Mouse (Mus musculus): ENCODE results near the gene Etl4. TPM values are rescaled to one million over a fixed set of nuclear protein-coding genes. Genes with fewer than 3 reads are reported as not detected.

Etl4 gene
- polyA plus RNA-seq, 1 experiment from 2014 or later, result 33.4 TPM

DNA sequence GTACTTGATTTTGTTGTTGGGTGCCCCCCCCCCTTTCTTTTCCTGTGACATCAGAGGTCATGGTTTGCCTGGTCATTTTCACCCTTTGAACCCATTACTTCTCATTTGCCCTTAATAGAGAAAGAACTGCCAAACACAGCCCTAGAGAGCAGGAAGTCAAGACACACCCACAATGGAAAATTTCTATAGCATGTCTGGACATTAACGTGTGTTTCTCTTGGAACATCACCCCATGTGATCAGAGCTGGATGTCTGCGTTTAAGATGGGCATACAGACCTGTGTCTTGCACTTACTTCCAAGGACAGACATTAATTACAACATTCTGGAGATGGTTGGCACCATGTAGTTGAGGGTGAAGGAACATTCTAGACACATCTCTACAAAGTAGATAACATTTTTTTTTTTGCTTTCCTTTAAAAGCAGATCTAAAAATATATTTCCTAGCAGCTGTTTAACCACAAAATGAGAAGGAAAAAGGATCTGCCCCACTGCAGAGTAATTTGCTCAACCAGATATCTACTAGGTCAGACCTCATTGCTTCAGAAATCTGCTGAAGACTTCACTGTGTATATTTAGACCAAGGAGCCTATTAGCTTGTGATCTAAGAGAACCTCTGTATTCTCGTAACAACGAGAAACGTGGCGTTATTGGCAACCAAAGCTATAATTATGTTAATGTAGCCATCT lies 818.3 kb downstream of the Etl4 start:
- no peaks in the 10 kb centered on the region for H3K36me3 ChIP-seq (ENCODE audit: insufficient read depth)
- H3K4me2 ChIP-seq, result no peak overlapping the region
- no peaks in the 10 kb centered on the region for H3K27me3 ChIP-seq (ENCODE audit: insufficient read depth, low read length)
- H3K9me3 ChIP-seq (ENCODE audit: low read depth, low read length), result no peaks in the 10 kb centered on the region
- TF ChIP-seq CTCF (IDR thresholded peaks at IDR 0.05; ENCODE audit: low read depth), result no peak
- ATAC-seq (ENCODE audit: insufficient read depth) (no peak), DNase-seq (no peak)
- WGBS, result 82% methylated on average over 6 of the region's 6 CpGs
- H3K9ac ChIP-seq, result no peak overlapping the region
- no peak overlapping the region for H3K27ac ChIP-seq (ENCODE audit: low read depth)
- H3K4me3 ChIP-seq (ENCODE audit: low read depth, low read length), result no peak overlapping the region
- H3K4me1 ChIP-seq (ENCODE audit: insufficient read depth), result no peaks in the 10 kb centered on the region

DNA sequence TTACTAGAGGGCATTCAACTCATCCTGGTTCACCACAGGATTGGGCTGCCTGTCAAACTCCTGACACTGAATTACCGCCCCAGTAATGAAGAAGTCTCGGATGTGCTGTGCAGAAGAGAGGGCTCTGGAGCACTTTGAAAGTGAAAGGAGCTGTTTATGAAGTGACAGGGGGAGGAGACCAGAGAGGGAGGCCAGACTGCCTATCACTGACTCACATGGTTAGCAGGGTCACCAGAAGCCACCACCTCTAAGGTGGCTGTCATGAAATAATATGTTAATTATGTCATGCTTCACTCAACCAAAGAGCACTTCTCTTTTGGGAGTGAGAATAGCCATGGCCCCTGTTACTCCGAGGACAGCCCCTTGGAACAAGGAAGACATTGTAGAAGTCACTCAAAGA lies 825.9 kb downstream of the Etl4 start:
- no peak overlapping the region for H3K9ac ChIP-seq
- H3K9me3 ChIP-seq (ENCODE audit: low read depth, low read length), result no peaks in the 10 kb centered on the region
- H3K36me3 ChIP-seq (ENCODE audit: insufficient read depth), result no peaks in the 10 kb centered on the region
- no peaks in the 10 kb centered on the region for H3K4me1 ChIP-seq (ENCODE audit: insufficient read depth)
- no peak overlapping the region for H3K4me3 ChIP-seq (ENCODE audit: low read depth, low read length)
- 49% methylated on average over 3 of the region's 3 CpGs for WGBS
- no peaks in the 10 kb centered on the region for H3K27me3 ChIP-seq (ENCODE audit: insufficient read depth, low read length)
- no peak for TF ChIP-seq CTCF (IDR thresholded peaks at IDR 0.05; ENCODE audit: low read depth)
- no peak for DNase-seq
- peak; percentile 52; the same call in 1 of the 2 replicates for ATAC-seq (ENCODE audit: insufficient read depth)
- no peak overlapping the region for H3K27ac ChIP-seq (ENCODE audit: low read depth)
- no peak overlapping the region for H3K4me2 ChIP-seq

DNA sequence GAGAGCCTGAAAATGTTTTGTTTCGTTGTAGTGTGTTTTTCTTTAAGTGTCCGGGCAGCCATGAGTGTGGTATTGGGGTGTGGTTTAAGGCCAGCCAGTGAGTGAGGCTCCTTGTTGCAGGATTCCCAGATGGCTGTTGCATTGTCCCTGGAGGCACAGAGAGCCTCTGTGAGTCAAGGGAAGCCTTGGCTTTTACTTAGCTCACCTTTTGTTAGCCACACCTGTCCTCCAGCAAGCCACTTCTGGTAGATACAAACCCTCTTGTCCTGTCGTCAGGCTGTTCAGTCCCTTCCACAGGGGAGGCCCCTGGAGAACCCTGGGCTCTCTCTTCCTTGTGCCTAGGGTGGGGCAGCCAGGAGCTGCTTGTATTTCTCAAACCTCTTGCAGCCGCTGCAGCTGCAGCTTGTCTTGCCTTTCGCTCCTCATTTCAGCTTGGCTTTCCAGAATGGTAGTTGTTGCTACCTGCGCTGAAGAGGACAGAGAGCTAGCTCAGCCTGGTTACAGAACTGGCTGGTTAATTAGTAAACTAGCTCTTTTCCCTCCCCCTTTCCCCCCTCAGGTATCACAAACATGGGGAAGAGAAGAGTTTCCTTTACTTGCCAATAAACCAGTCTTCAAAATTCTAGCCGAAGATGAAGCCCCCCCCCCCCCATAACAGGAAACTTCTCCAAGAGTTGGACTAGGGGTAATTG lies 826.9 kb downstream of the Etl4 start:
- Histone ChIP-seq H3K27me3 (ENCODE audit: insufficient read depth, low read length) (no peaks in the 10 kb centered on the region), H3K4me2 (0 out of 2 replicates have a peak overlapping the region, but pooled peaks have one; percentile 8), H3K9ac (no peak overlapping the region), H3K27ac (ENCODE audit: low read depth) (no peak overlapping the region), H3K36me3 (ENCODE audit: insufficient read depth) (no peaks in the 10 kb centered on the region), H3K9me3 (ENCODE audit: low read depth, low read length) (no peaks in the 10 kb centered on the region), H3K4me1 (ENCODE audit: insufficient read depth) (no peaks in the 10 kb centered on the region), H3K4me3 (ENCODE audit: low read depth, low read length) (no peak overlapping the region)
- no peak for TF ChIP-seq CTCF (IDR thresholded peaks at IDR 0.05; ENCODE audit: low read depth)
- DNase-seq, result no peak
- no peak; the same call in 1 of the 2 replicates for ATAC-seq (ENCODE audit: insufficient read depth)
- WGBS, result 52% methylated on average over 7 of the region's 7 CpGs

DNA sequence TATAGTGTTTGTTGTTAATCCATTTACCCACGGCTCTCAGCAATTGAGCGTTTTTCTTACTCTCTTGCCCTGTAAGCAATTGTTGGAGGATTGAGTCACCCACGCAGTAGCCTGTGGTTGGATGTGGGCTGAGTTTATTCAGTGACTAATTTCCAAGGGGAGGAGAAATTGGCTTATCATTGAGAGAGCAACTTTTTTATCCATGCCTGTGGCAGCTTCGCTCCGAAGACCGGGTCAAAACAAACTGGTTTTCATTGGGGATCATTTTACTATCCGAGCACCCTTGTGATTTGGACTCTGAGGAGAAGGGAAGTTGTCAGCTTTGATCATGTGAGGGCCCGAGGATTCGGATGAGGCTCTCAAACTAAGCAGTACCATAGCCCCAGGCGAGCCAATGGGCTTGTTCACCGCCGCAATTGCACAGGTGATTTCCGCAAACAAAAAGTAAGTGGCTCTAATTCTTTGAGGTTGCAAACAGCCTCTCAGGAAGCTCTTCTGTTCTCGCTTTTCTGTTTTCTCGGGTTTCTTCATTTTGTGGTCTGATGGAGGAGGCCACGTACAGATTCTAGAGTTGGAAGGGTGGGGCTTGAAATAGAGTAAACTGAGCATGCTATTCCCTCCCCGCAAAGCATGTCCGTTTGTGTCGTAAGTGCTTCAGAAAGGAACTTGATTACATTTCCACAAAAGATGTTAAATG lies 827.7 kb downstream of the Etl4 start:
- no peak for DNase-seq
- no peak overlapping the region for H3K4me3 ChIP-seq (ENCODE audit: low read depth, low read length)
- H3K4me1 ChIP-seq (ENCODE audit: insufficient read depth), result no peaks in the 10 kb centered on the region

DNA sequence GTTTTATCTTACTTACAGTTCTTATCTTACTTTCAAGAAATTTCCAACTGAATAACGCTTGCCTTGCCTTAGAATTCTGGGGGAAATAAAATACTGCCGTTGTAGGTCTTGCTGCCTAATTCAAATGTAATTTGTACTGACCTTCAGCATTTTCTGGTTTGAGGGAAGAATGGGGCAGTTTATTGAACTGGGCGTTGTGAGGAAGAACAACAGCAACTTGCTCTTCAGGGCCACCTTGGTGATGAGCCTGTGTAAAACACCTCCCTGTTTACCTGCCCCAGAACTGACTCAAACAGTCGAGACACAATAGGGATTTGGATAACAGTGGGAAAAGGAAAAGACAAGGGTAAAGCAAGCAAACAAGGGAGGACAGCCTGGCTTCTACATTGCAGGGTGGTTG lies 828.3 kb downstream of the Etl4 start:
- ATAC-seq (ENCODE audit: insufficient read depth) (no peak), DNase-seq (no peak)
- 32% methylated on average over 4 of the region's 4 CpGs for WGBS
- no peaks in the 10 kb centered on the region for H3K9me3 ChIP-seq (ENCODE audit: low read depth, low read length)
- H3K4me3 ChIP-seq (ENCODE audit: low read depth, low read length), result no peak overlapping the region
- H3K4me2 ChIP-seq, result no peak overlapping the region
- no peak overlapping the region for H3K9ac ChIP-seq
- no peak for TF ChIP-seq CTCF (IDR thresholded peaks at IDR 0.05; ENCODE audit: low read depth)
- H3K36me3 ChIP-seq (ENCODE audit: insufficient read depth), result no peaks in the 10 kb centered on the region
- no peak overlapping the region for H3K27ac ChIP-seq (ENCODE audit: low read depth)
- H3K27me3 ChIP-seq (ENCODE audit: insufficient read depth, low read length), result no peaks in the 10 kb centered on the region
- H3K4me1 ChIP-seq (ENCODE audit: insufficient read depth), result no peaks in the 10 kb centered on the region

More for the DNA sequence above, 827.7 kb downstream of the Etl4 start:
- no peak overlapping the region for H3K27ac ChIP-seq (ENCODE audit: low read depth)
- no peak for TF ChIP-seq CTCF (IDR thresholded peaks at IDR 0.05; ENCODE audit: low read depth)
- 48% methylated on average over 19 of the region's 19 CpGs for WGBS
- H3K9me3 ChIP-seq (ENCODE audit: low read depth, low read length), result no peaks in the 10 kb centered on the region
- H3K4me2 ChIP-seq, result peak overlapping the region; percentile 8; the same call in 1 of the 2 replicates
- H3K27me3 ChIP-seq (ENCODE audit: insufficient read depth, low read length), result no peaks in the 10 kb centered on the region
- H3K36me3 ChIP-seq (ENCODE audit: insufficient read depth), result no peaks in the 10 kb centered on the region
- no peak for ATAC-seq (ENCODE audit: insufficient read depth)
- H3K9ac ChIP-seq, result no peak overlapping the region

DNA sequence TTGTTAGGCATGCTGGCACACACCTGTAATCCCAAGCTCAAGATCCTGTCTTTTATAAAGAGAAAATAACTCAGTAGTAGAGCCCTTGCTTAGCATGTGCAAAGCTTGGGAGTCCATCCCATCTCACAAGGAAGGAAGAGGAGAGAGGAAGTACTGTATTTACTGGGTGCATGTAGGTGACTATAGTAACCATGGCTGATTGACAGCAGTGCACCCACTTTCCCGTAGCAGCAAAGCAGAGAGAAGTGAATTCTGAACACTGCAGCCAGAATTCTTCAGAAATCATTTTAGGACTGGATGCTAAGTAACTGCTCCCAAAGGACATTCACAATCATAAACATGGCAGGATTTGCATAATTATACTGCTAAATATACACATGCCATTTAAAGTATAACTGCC lies 838.1 kb downstream of the Etl4 start:
- H3K4me2 ChIP-seq, result no peak overlapping the region
- no peak overlapping the region for H3K27ac ChIP-seq (ENCODE audit: low read depth)
- TF ChIP-seq CTCF (IDR thresholded peaks at IDR 0.05; ENCODE audit: low read depth), result no peak
- H3K4me3 ChIP-seq (ENCODE audit: low read depth, low read length), result no peak overlapping the region
- no peaks in the 10 kb centered on the region for H3K4me1 ChIP-seq (ENCODE audit: insufficient read depth)
- no peak for ATAC-seq (ENCODE audit: insufficient read depth)
- 69% methylated on average over 1 of the region's 1 CpGs for WGBS
- no peak for DNase-seq
- no peaks in the 10 kb centered on the region for H3K27me3 ChIP-seq (ENCODE audit: insufficient read depth, low read length)
- H3K9ac ChIP-seq, result no peak overlapping the region
- no peaks in the 10 kb centered on the region for H3K9me3 ChIP-seq (ENCODE audit: low read depth, low read length)
- 0 out of 2 replicates have a peak, but pooled peaks cover 4% of the 10 kb centered on the region for H3K36me3 ChIP-seq (ENCODE audit: insufficient read depth)

DNA sequence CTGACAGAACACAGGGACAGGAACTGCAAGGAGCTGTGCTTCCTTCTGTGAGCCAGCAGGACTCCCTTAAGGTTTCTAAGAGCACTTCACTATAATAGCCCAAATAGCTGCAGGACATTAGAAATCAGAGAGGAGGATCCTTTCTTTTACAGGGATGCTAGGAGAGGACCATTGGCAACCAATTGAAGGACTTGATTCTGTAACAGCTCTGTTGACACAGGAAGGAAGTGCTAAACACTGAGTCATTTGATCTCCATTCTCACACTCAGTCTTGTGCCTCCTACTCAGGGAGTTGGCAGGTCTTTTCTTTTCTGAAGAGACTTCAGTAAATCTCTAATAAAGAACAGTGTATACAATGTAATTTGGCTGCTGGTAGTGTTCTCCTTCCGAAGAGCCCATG lies 838.9 kb downstream of the Etl4 start:
- Histone ChIP-seq H3K27ac (ENCODE audit: low read depth) (no peak overlapping the region), H3K36me3 (ENCODE audit: insufficient read depth) (0 out of 2 replicates have a peak, but pooled peaks cover 4% of the 10 kb centered on the region), H3K4me1 (ENCODE audit: insufficient read depth) (no peaks in the 10 kb centered on the region), H3K9ac (no peak overlapping the region), H3K4me2 (no peak overlapping the region), H3K4me3 (ENCODE audit: low read depth, low read length) (no peak overlapping the region), H3K27me3 (ENCODE audit: insufficient read depth, low read length) (no peaks in the 10 kb centered on the region), H3K9me3 (ENCODE audit: low read depth, low read length) (no peaks in the 10 kb centered on the region)
- TF ChIP-seq CTCF (IDR thresholded peaks at IDR 0.05; ENCODE audit: low read depth), result no peak
- ATAC-seq (ENCODE audit: insufficient read depth), result no peak
- no peak for DNase-seq
- WGBS, result 46% methylated on average over 1 of the region's 1 CpGs

Measured in lung, embryonic 14.5 days (tissue).